Mouse (Mus musculus) T-helper 1 cell (primary cell): ENCODE data around the gene Mn1.

Source experiments
- in situ Hi-C: fragments of 300-600 bp; cut with MboI, MseI; formaldehyde crosslinking; loops from one replicate; pipeline ENCODE4 v1.15.1; 2025; ENCODE audit warnings: high pct_unique_total_duplicates

The Mn1 gene

GRCm38 (mm10) chr5:111408470-111409105, 8.6 kb upstream of the Mn1 start:
- in situ Hi-C loops: loop anchor here (25.0 kb wide), 1 partner anchor 729 kb away; no protein-coding TSS in a partner anchor

- in situ Hi-C loops: loop anchor here (5.0 to 25.0 kb wide), 2 partner anchors 273 to 728 kb away; no protein-coding TSS in a partner anchor
Observed at GRCm38 (mm10) chr5:111409412-111410044, 7.6 kb upstream of the Mn1 start.

GRCm38 (mm10) chr5:111410665-111411064, 6.5 kb upstream of the Mn1 start:
- in situ Hi-C loops: loop anchor here (5.0 to 25.0 kb wide), 2 partner anchors 272 to 727 kb away; no protein-coding TSS in a partner anchor

- in situ Hi-C loops: loop anchor here (5.0 to 25.0 kb wide), 2 partner anchors 268 to 723 kb away; no protein-coding TSS in a partner anchor
Observed at GRCm38 (mm10) chr5:111414192-111414591, 3.0 kb upstream of the Mn1 start.

- in situ Hi-C loops: loop anchor here (5.0 to 25.0 kb wide), 2 partner anchors 267 to 722 kb away; no protein-coding TSS in a partner anchor
Observed at GRCm38 (mm10) chr5:111414770-111415249, 2.4 kb upstream of the Mn1 start.

- in situ Hi-C loops: loop anchor here (25.0 kb wide), 1 partner anchor 722 kb away; no protein-coding TSS in a partner anchor
Observed at GRCm38 (mm10) chr5:111415575-111415974, 1.6 kb upstream of the Mn1 start.

- in situ Hi-C loops: loop anchor here (25.0 kb wide), 1 partner anchor 721 kb away; no protein-coding TSS in a partner anchor
Observed at GRCm38 (mm10) chr5:111416048-111416447, 1.1 kb upstream of the Mn1 start.

GRCm38 (mm10) chr5:111417378-111418131, 393 bp downstream of the Mn1 start:
- in situ Hi-C loops: loop anchor here (25.0 kb wide), 1 partner anchor 720 kb away; no protein-coding TSS in a partner anchor

- in situ Hi-C loops: loop anchor here (25.0 kb wide), 1 partner anchor 719 kb away; no protein-coding TSS in a partner anchor
Observed at GRCm38 (mm10) chr5:111418202-111419120, 1.3 kb downstream of the Mn1 start.

GRCm38 (mm10) chr5:111419121-111419881, 2.1 kb downstream of the Mn1 start:
- in situ Hi-C loops: loop anchor here (25.0 kb wide), 1 partner anchor 718 kb away; no protein-coding TSS in a partner anchor

- in situ Hi-C loops: loop anchor here (25.0 kb wide), 1 partner anchor 717 kb away; no protein-coding TSS in a partner anchor
Observed at GRCm38 (mm10) chr5:111420011-111420691, 3.0 kb downstream of the Mn1 start.

GRCm38 (mm10) chr5:111420896-111421295, 3.7 kb downstream of the Mn1 start:
- in situ Hi-C loops: loop anchor here (25.0 kb wide), 1 partner anchor 716 kb away; no protein-coding TSS in a partner anchor

GRCm38 (mm10) chr5:111421424-111421823, 4.3 kb downstream of the Mn1 start:
- in situ Hi-C loops: loop anchor here (25.0 kb wide), 1 partner anchor 716 kb away; no protein-coding TSS in a partner anchor

GRCm38 (mm10) chr5:111422058-111422800, 5.1 kb downstream of the Mn1 start:
- in situ Hi-C loops: loop anchor here (25.0 kb wide), 1 partner anchor 715 kb away; no protein-coding TSS in a partner anchor

GRCm38 (mm10) chr5:111423011-111423410, 5.8 kb downstream of the Mn1 start:
- in situ Hi-C loops: loop anchor here (25.0 kb wide), 1 partner anchor 714 kb away; no protein-coding TSS in a partner anchor

- in situ Hi-C loops: loop anchor here (25.0 kb wide), 1 partner anchor 714 kb away; no protein-coding TSS in a partner anchor
Observed at GRCm38 (mm10) chr5:111423616-111424015, 6.5 kb downstream of the Mn1 start.

GRCm38 (mm10) chr5:111425813-111426212, 8.7 kb downstream of the Mn1 start:
- in situ Hi-C loops: no loop called here

GRCm38 (mm10) chr5:111426249-111426648, 9.1 kb downstream of the Mn1 start:
- in situ Hi-C loops: no loop called here
